Mouse (Mus musculus) limb, embryonic 12.5 days (tissue): ENCODE data around the gene Akt3. TPM values are rescaled to one million over a fixed set of nuclear protein-coding genes. Genes with fewer than 3 reads are reported as not detected.

Experiments used
- ATAC-seq: fragments of 200-750 bp; cut with Nextera tagmentation; 2 replicates; pipeline ENCODE4 v1.8.0; 2017; ENCODE audit warnings: low read depth, moderate TSS enrichment; ENCODE audit not compliant: insufficient number of reproducible peaks, insufficient read depth, low FRiP score, low TSS enrichment
- H3K27ac ChIP-seq: fragments of 300-500 bp; sonication (generic); 2 replicates; pipeline ENCODE4 v1.5.1; 2016; ENCODE audit warnings: mild to moderate bottlenecking, moderate library complexity
- H3K27me3 ChIP-seq: fragments of 300-500 bp; sonication (generic); 2 replicates; pipeline ENCODE4 v1.6.1; 2016; ENCODE audit warnings: mild to moderate bottlenecking, moderate library complexity
- H3K36me3 ChIP-seq: fragments of 300-500 bp; sonication (generic); 2 replicates; pipeline ENCODE4 v1.6.1; 2016; ENCODE audit warnings: mild to moderate bottlenecking, moderate library complexity
- H3K4me1 ChIP-seq: fragments of 300-500 bp; sonication (generic); replicated peaks from 2 replicates; pipeline ENCODE4 v1.6.1; 2016
- H3K4me2 ChIP-seq: fragments of 300-500 bp; sonication (generic); 2 replicates; pipeline ENCODE4 v1.6.1; 2016; ENCODE audit warnings: mild to moderate bottlenecking, moderate library complexity
- H3K4me3 ChIP-seq: fragments of 300-500 bp; sonication (generic); replicated peaks from 2 replicates; pipeline ENCODE4 v1.5.1; 2016; ENCODE audit warnings: mild to moderate bottlenecking
- H3K9ac ChIP-seq: fragments of 300-500 bp; sonication (generic); replicated peaks from 2 replicates; pipeline ENCODE4 v1.6.1; 2016; ENCODE audit warnings: mild to moderate bottlenecking, moderate library complexity
- H3K9me3 ChIP-seq: fragments of 300-500 bp; sonication (generic); 2 replicates; pipeline ENCODE4 v1.6.1; 2016; ENCODE audit warnings: mild to moderate bottlenecking, moderate library complexity
- WGBS: fragments of 180-500 bp; shearing (Covaris S2); methylation state at CpG from one replicate; pipeline ENCODE4 v1.1.7; 2016; 5-methylcytosine and 5-hydroxymethylcytosine counted together
- polyA plus RNA-seq: library from polyadenylated mRNA; unstranded; fragments of >200 nt; fragmentation: Nextera tagmentation; extraction: Ambion mirVana; gene quantifications from 2 replicates; pipeline ENCODE4 v1.2.1, GENCODE M21; 2016

Gene Akt3
- polyA plus RNA-seq, 1 experiment from 2014 or later, result 9.1 TPM

GRCm38 (mm10) chr1:176981511-176981910, 276.5 kb downstream of the Akt3 start:
- no peak overlapping the region for H3K4me3 ChIP-seq
- H3K4me1 ChIP-seq, result peaks cover 14% of the 10 kb centered on the region
- no peaks in the 10 kb centered on the region for H3K9me3 ChIP-seq
- H3K4me2 ChIP-seq, result no peak overlapping the region
- no peak overlapping the region for H3K27ac ChIP-seq
- no peaks in the 10 kb centered on the region for H3K36me3 ChIP-seq
- ATAC-seq, result no peak
- no peaks in the 10 kb centered on the region for H3K27me3 ChIP-seq
- H3K9ac ChIP-seq, result no peak overlapping the region
- WGBS, result 91% methylated on average over 2 of the region's 2 CpGs

- no peaks in the 10 kb centered on the region for H3K36me3 ChIP-seq
- H3K9ac ChIP-seq, result no peak overlapping the region
- H3K9me3 ChIP-seq, result no peaks in the 10 kb centered on the region
- no peak overlapping the region for H3K4me2 ChIP-seq
- no peak for ATAC-seq
- peaks cover 10% of the 10 kb centered on the region for H3K4me1 ChIP-seq
- no peak overlapping the region for H3K4me3 ChIP-seq
- no peak overlapping the region for H3K27ac ChIP-seq
- 76% methylated on average over 10 of the region's 10 CpGs for WGBS
- H3K27me3 ChIP-seq, result no peaks in the 10 kb centered on the region
These were observed 277.1 kb downstream of the Akt3 start for GRCm38 (mm10) chr1:176980801-176981400.

DNA sequence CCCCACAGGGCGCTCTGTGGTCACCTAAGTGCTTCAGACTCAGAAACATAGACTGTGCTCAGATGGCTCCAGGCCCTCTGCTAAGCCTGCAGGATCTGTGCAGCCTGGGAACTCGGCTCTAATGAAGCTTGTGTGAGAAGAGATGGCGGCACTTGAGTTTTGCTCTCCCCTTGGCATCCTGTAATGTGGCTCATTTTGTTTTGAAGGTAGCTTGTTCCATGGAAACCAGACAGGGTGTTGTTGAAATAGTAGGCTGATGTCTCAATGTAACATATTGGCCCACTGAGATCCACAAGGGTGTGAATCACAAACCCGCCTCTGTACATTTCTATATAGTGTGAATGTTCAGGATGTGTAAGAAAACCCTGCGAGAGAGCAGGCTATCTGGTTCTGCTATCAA, 277.9 kb downstream of the Akt3 start:
- no peaks in the 10 kb centered on the region for H3K36me3 ChIP-seq
- no peak overlapping the region for H3K27ac ChIP-seq
- 86% methylated on average over 5 of the region's 5 CpGs for WGBS
- no peak for ATAC-seq
- no peak overlapping the region for H3K4me3 ChIP-seq
- no peak overlapping the region for H3K4me2 ChIP-seq
- peaks cover 2% of the 10 kb centered on the region for H3K4me1 ChIP-seq
- H3K9ac ChIP-seq, result no peak overlapping the region
- H3K9me3 ChIP-seq, result no peaks in the 10 kb centered on the region
- H3K27me3 ChIP-seq, result no peaks in the 10 kb centered on the region

- H3K4me1 ChIP-seq, result no peaks in the 10 kb centered on the region
- no peak for ATAC-seq
- no peaks in the 10 kb centered on the region for H3K27me3 ChIP-seq
- no peak overlapping the region for H3K27ac ChIP-seq
- no peak overlapping the region for H3K4me3 ChIP-seq
- H3K9ac ChIP-seq, result no peak overlapping the region
- no peak overlapping the region for H3K4me2 ChIP-seq
- H3K9me3 ChIP-seq, result no peaks in the 10 kb centered on the region
- no peaks in the 10 kb centered on the region for H3K36me3 ChIP-seq
These were observed 278.8 kb downstream of the Akt3 start for GRCm38 (mm10) chr1:176979235-176979634.

GRCm38 (mm10) chr1:176973356-176974088, 284.5 kb downstream of the Akt3 start:
- Histone ChIP-seq H3K36me3 (no peaks in the 10 kb centered on the region), H3K4me3 (no peak overlapping the region), H3K27me3 (no peaks in the 10 kb centered on the region), H3K9me3 (no peaks in the 10 kb centered on the region), H3K4me2 (no peak overlapping the region), H3K4me1 (no peaks in the 10 kb centered on the region), H3K9ac (no peak overlapping the region), H3K27ac (no peak overlapping the region)
- ATAC-seq, result no peak
- WGBS, result 85% methylated on average over 6 of the region's 6 CpGs

DNA sequence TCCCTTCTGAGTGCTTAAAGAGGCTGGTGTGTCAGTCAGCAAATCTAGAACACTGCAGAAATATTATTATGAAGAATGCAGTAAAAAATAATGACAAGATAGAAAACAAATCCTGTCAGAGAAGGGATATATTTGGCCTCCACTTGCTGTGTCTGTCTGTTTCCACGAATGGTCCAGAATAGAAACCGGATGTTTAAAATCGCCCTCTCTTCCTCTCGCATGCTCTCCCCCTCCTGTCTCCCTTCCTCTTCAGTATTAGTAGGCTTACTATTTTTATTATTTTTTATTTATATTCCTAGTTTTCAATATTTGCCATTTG, 286.6 kb downstream of the Akt3 start:
- H3K4me3 ChIP-seq, result no peak overlapping the region
- H3K27me3 ChIP-seq, result no peaks in the 10 kb centered on the region
- 88% methylated on average over 4 of the region's 4 CpGs for WGBS

DNA sequence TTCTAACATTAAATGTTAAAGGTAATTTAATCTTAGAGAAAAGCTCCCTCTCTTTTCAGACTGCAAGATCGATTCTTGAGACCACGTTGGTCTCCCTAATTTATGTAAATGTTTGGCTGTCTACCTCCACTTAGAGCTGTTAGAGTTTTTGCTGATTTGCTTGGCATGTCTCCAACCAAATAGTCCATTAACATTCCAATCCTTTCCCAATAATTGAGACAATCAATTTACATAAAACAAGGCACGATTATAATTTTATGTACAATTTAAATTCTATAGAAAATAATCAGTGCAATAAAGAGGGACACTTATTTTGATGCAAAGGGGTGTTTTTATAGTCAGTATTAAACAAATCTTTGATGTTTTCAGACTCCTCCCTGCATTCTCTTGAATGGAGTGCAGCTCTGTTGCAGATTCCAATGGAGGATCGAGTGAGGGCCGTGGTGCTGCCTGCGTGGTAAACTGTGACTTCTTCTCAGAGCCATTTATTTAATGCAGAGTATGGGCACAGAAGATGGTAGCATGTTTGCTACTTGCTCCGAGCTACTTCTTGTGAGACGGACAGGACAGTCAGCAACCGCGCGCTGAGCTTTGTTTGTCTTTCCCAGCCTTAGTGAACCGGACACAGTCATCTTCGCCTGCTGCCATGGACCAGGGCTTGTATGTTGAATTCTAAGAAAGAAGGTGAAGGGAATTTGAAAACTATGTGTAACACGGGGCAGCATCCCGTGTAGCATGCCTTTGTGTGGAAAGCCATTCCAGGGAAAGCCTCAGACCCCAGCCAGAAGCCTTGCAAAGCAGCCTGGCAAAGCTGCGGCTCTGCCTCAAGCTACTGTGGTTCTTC, 287.1 kb downstream of the Akt3 start:
- H3K9ac ChIP-seq, result no peak overlapping the region
- H3K4me1 ChIP-seq, result no peaks in the 10 kb centered on the region
- H3K36me3 ChIP-seq, result no peaks in the 10 kb centered on the region
- 81% methylated on average over 16 of the region's 16 CpGs for WGBS
- H3K9me3 ChIP-seq, result no peaks in the 10 kb centered on the region
- H3K4me3 ChIP-seq, result no peak overlapping the region
- no peak for ATAC-seq
- H3K4me2 ChIP-seq, result no peak overlapping the region
- no peak overlapping the region for H3K27ac ChIP-seq
- no peaks in the 10 kb centered on the region for H3K27me3 ChIP-seq

More for the DNA sequence above, 286.6 kb downstream of the Akt3 start:
- Histone ChIP-seq H3K9ac (no peak overlapping the region), H3K36me3 (no peaks in the 10 kb centered on the region), H3K4me2 (no peak overlapping the region), H3K9me3 (no peaks in the 10 kb centered on the region), H3K27ac (no peak overlapping the region), H3K4me1 (no peaks in the 10 kb centered on the region)
- ATAC-seq, result no peak

Other genes with a start within 250 kb of the Akt3 start
- 2.0 and 3.3 TPM in 2 replicates for gene Zbtb18, start 184.1 kb upstream of the Akt3 start, polyA plus RNA-seq